Mouse (Mus musculus) megakaryocyte, embryonic 14.5 days (primary cell): ENCODE measurements around the gene Slc25a5.

ENCODE experiments used
- FLI1 ChIP-seq: IDR thresholded peaks from 2 replicates; pipeline ENCODE4 v1.6.1; 2012; ENCODE audit warnings: low read length, inconsistent platforms, mixed read lengths
- GATA1 ChIP-seq: IDR thresholded peaks from 3 replicates; pipeline ENCODE4 v1.6.1; 2012; ENCODE audit warnings: mixed read lengths, low read length, inconsistent platforms, borderline replicate concordance

DNA sequence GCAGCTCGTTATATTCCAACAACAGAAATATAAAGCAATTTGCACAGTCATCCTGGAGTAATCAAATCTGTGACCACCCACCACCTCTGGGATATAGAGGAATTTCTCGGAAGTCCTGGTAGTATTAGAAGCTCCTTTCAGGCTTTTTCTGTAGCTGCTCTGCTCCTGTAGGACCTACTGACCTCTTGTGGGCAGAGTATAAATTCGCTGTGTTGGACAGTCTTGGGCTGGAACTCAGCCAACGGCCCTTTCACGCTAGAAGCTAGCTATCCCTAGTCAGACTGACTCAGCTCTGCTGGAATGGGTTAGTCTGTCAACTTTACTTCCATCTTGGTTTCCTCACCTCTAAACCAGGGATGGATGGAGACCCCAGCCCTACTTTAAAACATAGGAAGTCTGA lies 34.8 kb downstream of the Slc25a5 start:
- TF ChIP-seq GATA1: no peak
- no peak for TF ChIP-seq FLI1
